Mouse (Mus musculus) hindbrain, embryonic 14.5 days (tissue): ENCODE data around the gene Polr1a. TPM values are rescaled to one million over a fixed set of nuclear protein-coding genes. Genes with fewer than 3 reads are reported as not detected.
"Not testable (repeated sequence)": the region's sequence is repeated elsewhere in the genome, so short reads cannot be mapped to it uniquely, and the experiment has no call there.

Experiments
- ATAC-seq: fragments of 200-750 bp; cut with Nextera tagmentation; 2 replicates; pipeline ENCODE4 v1.8.0; 2017; ENCODE audit warnings: moderate number of reproducible peaks, mild to moderate bottlenecking, moderate TSS enrichment, moderate library complexity; ENCODE audit not compliant: low FRiP score
- DNase-seq: peaks from one replicate; pipeline ENCODE4 v3.0.0-alpha.2; 2015; ENCODE audit warnings: low spot score
- H3K27ac ChIP-seq: fragments of 300-500 bp; sonication (generic); 2 replicates; pipeline ENCODE4 v1.5.1; 2014; ENCODE audit warnings: mild to moderate bottlenecking, moderate library complexity
- H3K27me3 ChIP-seq: fragments of 300-500 bp; sonication (generic); 2 replicates; pipeline ENCODE4 v1.6.1; 2014; ENCODE audit warnings: mild to moderate bottlenecking, low read length, mixed read lengths; ENCODE audit not compliant: control insufficient read depth, insufficient read depth
- H3K36me3 ChIP-seq: fragments of 300-500 bp; sonication (generic); replicated peaks from 2 replicates; pipeline ENCODE4 v1.6.1; 2014; ENCODE audit not compliant: control insufficient read depth, insufficient read depth
- H3K4me1 ChIP-seq: fragments of 300-500 bp; sonication (generic); replicated peaks from 2 replicates; pipeline ENCODE4 v1.6.1; 2014; ENCODE audit warnings: antibody characterized with exemption, low read length, mixed read lengths; ENCODE audit not compliant: control insufficient read depth, insufficient read depth
- H3K4me2 ChIP-seq: fragments of 300-500 bp; sonication (generic); replicated peaks from 2 replicates; pipeline ENCODE4 v1.6.1; 2014; ENCODE audit warnings: mild to moderate bottlenecking, moderate library complexity
- H3K4me3 ChIP-seq: fragments of 300-500 bp; sonication (generic); replicated peaks from 2 replicates; pipeline ENCODE4 v1.5.1; 2014; ENCODE audit warnings: mild to moderate bottlenecking, low read length
- H3K9ac ChIP-seq: fragments of 300-500 bp; sonication (generic); 2 replicates; pipeline ENCODE4 v1.6.1; 2014
- H3K9me3 ChIP-seq: fragments of 300-500 bp; sonication (generic); 2 replicates; pipeline ENCODE4 v1.6.1; 2016; ENCODE audit warnings: low read length; ENCODE audit not compliant: control insufficient read depth
- WGBS: fragments of 180-500 bp; shearing (Covaris S2); extraction: QIAGEN DNeasy Blood & Tissue Kit; methylation state at CpG from one replicate; pipeline ENCODE4 v1.1.7; 2014; 5-methylcytosine and 5-hydroxymethylcytosine counted together
- polyA plus RNA-seq: library from polyadenylated mRNA; unstranded; fragments of >200 nt; fragmentation: Nextera tagmentation; extraction: Ambion mirVana; gene quantifications from 2 replicates; pipeline ENCODE4 v1.2.1, GENCODE M21; 2014

Gene Polr1a
- polyA plus RNA-seq, 1 experiment from 2014 or later: 18.1 TPM

DNA sequence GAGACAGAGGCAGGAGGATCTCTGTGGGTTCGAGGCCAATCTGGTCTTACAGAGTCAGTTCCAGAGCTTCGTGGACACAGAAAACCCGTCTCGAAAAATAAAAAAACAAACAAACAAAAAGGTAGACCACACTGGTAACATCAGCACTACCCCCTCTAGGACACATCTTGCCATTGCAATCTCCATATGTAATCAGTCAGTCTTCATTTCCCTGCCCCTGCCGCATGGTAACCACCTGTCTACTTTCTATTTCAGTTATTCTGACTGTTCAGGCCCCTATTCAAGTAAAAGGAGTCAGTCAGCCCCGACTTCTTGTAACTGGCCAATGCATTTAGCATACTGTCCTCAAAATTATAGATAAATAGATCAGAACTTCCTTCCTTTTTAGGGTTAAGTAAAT is 987 bp downstream of the Polr1a start:
- DNase-seq (no peak), ATAC-seq (no peak)
- no peaks in the 10 kb centered on the region for H3K9me3 ChIP-seq
- peak overlapping the region; percentile 85 for H3K4me2 ChIP-seq
- peaks cover 46% of the 10 kb centered on the region for H3K36me3 ChIP-seq
- H3K9ac ChIP-seq: 0 out of 2 replicates have a peak overlapping the region, but pooled peaks have one; percentile 74
- H3K4me1 ChIP-seq: peaks cover 14% of the 10 kb centered on the region; the same call in 1 of the 2 replicates
- 83% methylated on average over 6 of the region's 6 CpGs for WGBS
- H3K27me3 ChIP-seq: no peaks in the 10 kb centered on the region
- peak overlapping the region; percentile 77 for H3K4me3 ChIP-seq
- H3K27ac ChIP-seq: no peak overlapping the region

DNA sequence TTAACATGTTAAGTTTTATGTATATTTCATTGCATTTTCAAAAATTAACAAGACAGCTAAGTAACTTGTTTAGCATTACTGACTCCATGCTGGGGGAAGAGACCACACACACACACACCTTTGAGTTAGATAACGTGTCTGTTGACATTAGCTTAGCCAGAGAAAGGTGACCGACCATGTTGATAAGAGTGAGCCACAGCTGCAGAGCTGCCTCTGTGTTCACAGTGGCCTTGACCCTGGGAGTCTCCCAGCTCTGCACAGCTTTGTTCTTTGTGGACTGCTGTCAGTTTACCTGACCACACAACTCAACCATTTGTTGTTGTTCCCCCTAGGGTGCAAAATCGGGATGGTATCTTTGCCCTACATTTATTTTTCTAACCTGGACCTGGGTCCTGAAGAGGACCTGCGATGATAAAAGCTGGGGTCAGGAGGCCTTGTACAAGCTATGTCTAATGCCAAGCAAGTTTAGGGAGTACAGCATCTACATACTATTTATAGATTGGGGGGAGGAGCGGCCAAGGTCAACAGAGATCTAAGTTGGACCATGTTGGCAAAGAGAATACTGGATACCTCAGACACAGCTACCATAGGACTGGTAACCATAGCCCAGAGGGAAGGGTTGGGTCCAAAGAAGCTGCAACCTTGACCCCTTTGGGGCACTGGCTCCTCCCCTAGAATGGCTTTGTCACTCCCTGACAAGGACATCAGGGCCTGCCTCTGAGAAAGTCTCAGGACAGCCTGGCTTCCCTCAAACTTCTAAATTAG is 3.0 kb downstream of the Polr1a start:
- H3K9me3 ChIP-seq: no peaks in the 10 kb centered on the region
- ATAC-seq: no peak
- no peak overlapping the region for H3K4me3 ChIP-seq
- 88% methylated on average over 5 of the region's 5 CpGs for WGBS
- H3K36me3 ChIP-seq: peaks cover 44% of the 10 kb centered on the region
- no peak overlapping the region for H3K9ac ChIP-seq
- H3K4me1 ChIP-seq: peaks cover 13% of the 10 kb centered on the region; the same call in 1 of the 2 replicates
- DNase-seq: no peak
- H3K27ac ChIP-seq: no peak overlapping the region
- no peaks in the 10 kb centered on the region for H3K27me3 ChIP-seq
- H3K4me2 ChIP-seq: no peak overlapping the region

DNA sequence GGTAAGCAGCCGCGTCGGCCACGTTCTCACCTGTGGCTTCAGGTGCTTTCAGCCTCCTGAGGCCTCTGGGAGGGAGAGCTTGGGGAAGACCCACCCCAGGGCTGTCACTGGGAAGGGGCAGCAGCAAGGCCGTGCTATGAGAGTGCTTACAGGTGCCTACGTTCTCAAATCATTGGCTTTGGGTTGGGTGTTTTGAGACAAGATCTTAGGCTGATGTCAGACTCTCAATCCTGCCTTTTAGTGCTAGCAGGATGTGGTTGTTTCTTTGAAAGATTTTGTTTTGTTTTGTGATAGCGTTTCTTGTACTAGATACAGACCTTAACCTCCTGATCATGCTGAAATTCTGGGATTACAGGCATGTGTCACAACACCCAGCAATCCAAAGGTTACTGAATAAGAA is 11.9 kb downstream of the Polr1a start:
- Histone ChIP-seq H3K4me3 (no peak overlapping the region), H3K4me2 (no peak overlapping the region), H3K27me3 (no peaks in the 10 kb centered on the region), H3K9me3 (no peaks in the 10 kb centered on the region), H3K36me3 (peaks cover 89% of the 10 kb centered on the region), H3K4me1 (no peaks in the 10 kb centered on the region), H3K27ac (no peak overlapping the region), H3K9ac (no peak overlapping the region)
- DNase-seq: no peak
- no peak for ATAC-seq
- 97% methylated on average over 7 of the region's 7 CpGs for WGBS

DNA sequence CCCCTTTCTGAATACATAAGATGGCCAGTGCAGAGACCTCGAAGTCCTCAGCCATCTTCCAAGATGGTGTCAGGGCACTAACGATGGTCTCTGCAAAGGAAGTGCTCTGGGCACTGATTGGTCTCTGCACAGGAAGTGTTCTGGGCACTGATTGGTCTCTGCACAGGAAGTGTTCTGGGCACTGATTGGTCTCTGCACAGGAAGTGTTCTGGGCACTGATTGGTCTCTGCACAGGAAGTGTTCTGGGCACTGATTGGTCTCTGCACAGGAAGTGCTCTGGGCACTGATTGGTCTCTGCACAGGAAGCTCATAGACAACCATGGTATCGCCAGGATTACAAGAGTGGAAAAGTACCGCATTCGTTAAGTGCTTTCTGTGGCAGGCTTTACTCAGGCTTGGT is 16.4 kb downstream of the Polr1a start:
- not testable (repeated sequence) for ATAC-seq, H3K4me1 ChIP-seq, H3K9me3 ChIP-seq, H3K27ac ChIP-seq, H3K4me3 ChIP-seq, H3K9ac ChIP-seq, H3K27me3 ChIP-seq, H3K4me2 ChIP-seq, DNase-seq
- 94% methylated on average over 5 of the region's 5 CpGs for WGBS
- peaks cover 86% of the 10 kb centered on the region for H3K36me3 ChIP-seq

DNA sequence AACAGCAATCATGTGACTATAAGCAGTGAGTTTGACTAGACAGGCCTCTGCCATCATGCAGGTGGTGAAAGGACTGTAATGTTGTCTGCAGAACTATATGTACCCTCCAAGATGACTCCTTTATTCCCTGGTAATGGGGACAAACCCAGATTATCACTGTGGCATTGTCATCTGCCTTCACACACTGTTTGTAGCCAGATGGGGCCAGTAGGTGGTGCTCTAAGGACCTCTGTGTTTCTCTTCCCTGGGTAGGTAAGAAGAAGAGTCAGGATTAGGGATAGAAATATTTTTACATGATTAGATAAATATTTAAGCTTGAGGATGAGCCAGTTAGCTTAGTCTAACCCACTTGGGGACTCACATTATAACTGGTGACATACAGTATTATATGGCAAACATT is 19.1 kb downstream of the Polr1a start:
- no peak overlapping the region for H3K9ac ChIP-seq
- peak; percentile 51; the same call in 1 of the 2 replicates for ATAC-seq

DNA sequence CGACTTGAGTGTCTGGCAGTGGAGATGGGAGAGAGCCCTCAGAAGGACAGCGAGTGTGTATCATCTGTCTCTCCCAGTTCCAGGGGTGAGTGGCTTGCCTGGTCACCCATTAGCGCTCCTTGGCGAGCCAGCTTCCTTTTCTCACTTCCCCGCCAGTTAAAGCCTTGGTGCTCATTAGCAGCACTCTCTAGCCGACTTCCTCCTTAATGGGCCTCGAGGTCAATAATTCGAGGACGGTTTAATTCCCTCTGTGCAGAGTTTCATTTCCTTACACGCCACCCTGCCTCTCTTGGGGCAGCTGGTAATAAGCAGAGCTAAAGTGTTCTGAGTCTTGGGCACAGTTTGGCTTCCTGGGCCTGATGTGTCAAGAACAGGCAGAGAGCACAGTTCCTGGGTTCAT is 21.2 kb downstream of the Polr1a start:
- ATAC-seq: no peak
- WGBS: 90% methylated on average over 10 of the region's 10 CpGs
- Histone ChIP-seq H3K9ac (no peak overlapping the region), H3K27me3 (no peaks in the 10 kb centered on the region), H3K36me3 (peaks cover 82% of the 10 kb centered on the region), H3K9me3 (no peaks in the 10 kb centered on the region), H3K4me3 (no peak overlapping the region), H3K4me1 (no peaks in the 10 kb centered on the region), H3K27ac (no peak overlapping the region), H3K4me2 (no peak overlapping the region)
- DNase-seq: no peak

More for the DNA sequence above, 19.1 kb downstream of the Polr1a start:
- Histone ChIP-seq H3K27me3 (no peaks in the 10 kb centered on the region), H3K27ac (no peak overlapping the region), H3K9me3 (no peaks in the 10 kb centered on the region), H3K4me2 (no peak overlapping the region), H3K36me3 (peaks cover 87% of the 10 kb centered on the region), H3K4me1 (no peaks in the 10 kb centered on the region), H3K4me3 (no peak overlapping the region)
- peak; percentile 74 for DNase-seq

DNA sequence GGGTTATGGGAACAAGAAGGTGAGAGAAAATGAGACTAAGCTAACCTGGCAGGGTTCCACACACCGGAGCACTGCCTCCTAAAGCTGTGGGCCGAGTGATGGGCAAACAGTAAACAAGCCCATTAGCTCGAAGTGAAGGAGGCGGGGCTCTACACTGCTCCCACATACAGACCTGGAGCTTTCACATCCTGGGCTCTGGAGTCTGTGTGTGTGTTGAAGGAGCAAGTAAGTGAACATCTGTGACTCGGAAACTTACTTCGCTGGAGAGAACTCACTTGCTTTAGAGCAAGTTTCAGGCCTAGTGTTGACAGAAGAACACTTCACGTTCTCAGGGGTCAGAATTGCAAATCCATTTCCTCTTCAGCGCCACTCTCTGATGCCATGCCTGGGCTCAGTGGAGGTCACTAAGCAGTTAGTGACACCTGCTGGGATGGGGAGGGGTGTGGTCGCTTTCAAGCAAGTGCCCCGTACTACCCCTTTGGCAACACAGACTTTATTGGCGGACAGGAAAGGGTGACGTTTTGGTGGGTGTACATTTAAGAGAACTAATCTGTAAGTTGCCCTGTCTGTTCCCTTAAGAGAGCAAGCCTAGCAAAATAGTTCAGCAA is 22.1 kb downstream of the Polr1a start:
- no peak overlapping the region for H3K4me2 ChIP-seq
- H3K4me3 ChIP-seq: no peak overlapping the region
- no peak for DNase-seq
- no peaks in the 10 kb centered on the region for H3K27me3 ChIP-seq
- no peaks in the 10 kb centered on the region for H3K9me3 ChIP-seq
- H3K4me1 ChIP-seq: no peaks in the 10 kb centered on the region
- H3K27ac ChIP-seq: no peak overlapping the region
- WGBS: 92% methylated on average over 12 of the region's 12 CpGs
- no peak for ATAC-seq
- H3K36me3 ChIP-seq: peaks cover 87% of the 10 kb centered on the region
- no peak overlapping the region for H3K9ac ChIP-seq

DNA sequence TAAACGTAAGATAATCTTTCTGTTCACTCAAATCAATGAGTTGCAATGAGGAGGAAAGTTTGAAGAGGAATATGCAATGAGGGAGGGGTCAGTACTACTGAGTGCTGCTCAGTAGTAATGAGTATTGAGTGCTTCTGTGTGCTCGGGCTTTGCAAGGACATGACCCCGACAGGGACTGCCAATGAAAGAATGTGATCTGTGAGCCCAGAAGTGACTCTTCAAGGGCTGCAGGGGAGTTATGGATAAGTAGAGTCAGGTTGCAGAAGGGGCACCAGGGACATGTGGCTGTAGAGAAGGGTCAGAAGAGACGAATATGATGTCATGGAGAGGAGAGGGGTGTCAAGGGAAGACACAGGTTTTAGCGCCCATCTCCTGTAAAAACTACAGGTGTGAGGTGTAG is 23.5 kb downstream of the Polr1a start:
- Histone ChIP-seq H3K36me3 (peaks cover 87% of the 10 kb centered on the region), H3K4me1 (no peaks in the 10 kb centered on the region), H3K27ac (no peak overlapping the region), H3K27me3 (no peaks in the 10 kb centered on the region), H3K9me3 (no peaks in the 10 kb centered on the region), H3K4me3 (no peak overlapping the region), H3K9ac (no peak overlapping the region), H3K4me2 (no peak overlapping the region)
- DNase-seq (no peak), ATAC-seq (no peak)
- WGBS: 91% methylated on average over 5 of the region's 5 CpGs

DNA sequence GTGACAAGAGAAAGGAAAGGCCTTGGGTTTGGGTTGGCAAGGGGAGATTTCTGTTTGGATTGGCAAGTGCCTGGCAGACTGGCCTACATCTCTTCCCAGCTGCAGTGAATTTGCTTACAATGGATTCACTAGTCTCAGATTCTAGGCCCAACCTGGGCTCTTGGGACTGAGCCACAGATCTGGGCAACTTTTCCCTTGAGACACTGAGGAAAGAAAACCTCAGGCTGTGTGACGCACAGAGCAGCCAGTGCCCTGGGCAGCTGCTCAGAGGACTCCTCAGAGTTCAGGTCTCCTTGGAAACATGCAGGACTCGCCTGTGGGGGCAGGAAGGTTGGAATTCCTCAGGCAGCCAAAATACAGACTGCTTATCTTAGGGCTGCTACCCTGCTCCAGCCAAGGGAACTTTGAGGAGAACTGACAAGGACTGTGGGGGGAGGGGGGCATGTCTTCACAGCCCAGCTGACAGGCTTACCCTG is 25.3 kb downstream of the Polr1a start:
- Histone ChIP-seq H3K27me3 (no peaks in the 10 kb centered on the region), H3K9ac (no peak overlapping the region), H3K4me2 (no peak overlapping the region), H3K27ac (no peak overlapping the region), H3K4me3 (no peak overlapping the region), H3K4me1 (no peaks in the 10 kb centered on the region), H3K36me3 (peaks cover 90% of the 10 kb centered on the region), H3K9me3 (no peaks in the 10 kb centered on the region)
- DNase-seq (peak; percentile 28), ATAC-seq (peak; percentile 34; the same call in 1 of the 2 replicates)
- WGBS: 55% methylated on average over 2 of the region's 2 CpGs
